Mouse (Mus musculus): ENCODE results near the gene Sv2a.

- no peak for TF ChIP-seq MAX (IDR thresholded peaks at IDR 0.05; ENCODE audit: low read depth)
- no peak for TF ChIP-seq USF1 (IDR thresholded peaks at IDR 0.05; ENCODE audit: low read depth)
These were observed 57.1 kb downstream of the Sv2a start for GRCm38 (mm10) chr3:96237904-96238511.

Measured in myocyte (in vitro differentiated cells).